Mouse (Mus musculus) MEL (cell line): ENCODE measurements around the gene Itgb1bp1.
A peak's percentile ranks its signal among the peaks of the same experiment; 100 is the strongest.

Experiments
- CTCF ChIP-seq, 3 experiments: IDR thresholded peaks in 2 of 3; conservative IDR thresholded peaks in 1 of 3; 2 replicates each; pipeline ENCODE4 v1.5.1; 2011 to 2012; ENCODE audit warnings: low read length in 3 of 3, low read depth in 2 of 3, mild to moderate bottlenecking in 2 of 3, improper control_type of control experiment in 1 of 3, inconsistent platforms in 1 of 3, mixed read lengths in 1 of 3, moderate library complexity in 1 of 3; ENCODE audit not compliant: control insufficient read depth in 1 of 3, insufficient read depth in 1 of 3, poor library complexity in 1 of 3, severe bottlenecking in 1 of 3
- EP300 ChIP-seq, 2 experiments: IDR thresholded peaks; 2 replicates each; pipeline ENCODE4 v1.6.1; 2011; ENCODE audit warnings: improper control_type of control experiment in 2 of 2, low read length in 2 of 2, low read depth in 1 of 2, mild to moderate bottlenecking in 1 of 2
- HCFC1 ChIP-seq: IDR thresholded peaks from 2 replicates; pipeline ENCODE4 v1.6.1; 2012; ENCODE audit warnings: low read depth, mild to moderate bottlenecking, inconsistent platforms, low read length, improper control_type of control experiment, moderate library complexity
- KAT2A ChIP-seq: conservative IDR thresholded peaks from 2 replicates; pipeline ENCODE4 v1.6.1; 2012; ENCODE audit warnings: low read depth, low read length, improper control_type of control experiment, inconsistent platforms
- MAFK ChIP-seq: IDR thresholded peaks from 2 replicates; pipeline ENCODE4 v1.6.1; 2011; ENCODE audit warnings: low read depth, mild to moderate bottlenecking, low read length, improper control_type of control experiment, borderline replicate concordance
- MAX ChIP-seq: IDR thresholded peaks from 2 replicates; pipeline ENCODE4 v1.6.1; 2011; ENCODE audit warnings: low read length, improper control_type of control experiment
- POLR2A ChIP-seq, 2 experiments: IDR thresholded peaks; 2 replicates each; pipeline ENCODE4 v1.6.1; 2011 to 2012; ENCODE audit warnings: low read length in 2 of 2, mild to moderate bottlenecking in 2 of 2, control low read depth in 1 of 2, improper control_type of control experiment in 1 of 2, low read depth in 1 of 2, moderate library complexity in 1 of 2; ENCODE audit not compliant: control insufficient read depth in 1 of 2, insufficient read depth in 1 of 2, poor library complexity in 1 of 2
- RCOR1 ChIP-seq: IDR thresholded peaks from 2 replicates; pipeline ENCODE4 v1.6.1; 2012; ENCODE audit warnings: low read depth, mild to moderate bottlenecking, inconsistent platforms, low read length, improper control_type of control experiment
- SMC3 ChIP-seq: IDR thresholded peaks from 2 replicates; pipeline ENCODE4 v1.6.1; 2011; ENCODE audit warnings: low read depth, low read length, improper control_type of control experiment
- ZNF384 ChIP-seq: IDR thresholded peaks from 2 replicates; pipeline ENCODE4 v1.6.1; 2012; ENCODE audit warnings: low read depth, mild to moderate bottlenecking, inconsistent platforms, low read length, improper control_type of control experiment

GRCm38 (mm10) chr12:21286712-21287650 lies 897 bp upstream of the Itgb1bp1 start:
- TF ChIP-seq POLR2A (IDR thresholded peaks at IDR 0.05; ENCODE audit: control insufficient read depth in 1 of 2, insufficient read depth in 1 of 2, low read depth in 1 of 2, low read length in 2 of 2, poor library complexity in 1 of 2), result no peak
- no peak for TF ChIP-seq HCFC1
- TF ChIP-seq CTCF (IDR thresholded peaks at IDR 0.05 in 2 of 3, conservative IDR thresholded peaks at IDR 0.05 in 1 of 3; ENCODE audit: control insufficient read depth in 1 of 3, insufficient read depth in 1 of 3, low read depth in 2 of 3, low read length in 3 of 3, poor library complexity in 1 of 3, severe bottlenecking in 1 of 3), result no peak
- no peak for TF ChIP-seq RCOR1
- no peak for TF ChIP-seq ZNF384
- TF ChIP-seq MAFK, result no peak
- TF ChIP-seq EP300 (IDR thresholded peaks at IDR 0.05; ENCODE audit: low read depth in 1 of 2, low read length in 2 of 2), result no peak
- no peak for TF ChIP-seq SMC3
- no peak for TF ChIP-seq KAT2A
- TF ChIP-seq MAX, result peak; percentile 80
